Comparison of ENCODE assay signal across 22 mouse cellular contexts in the genomic region with DNA sequence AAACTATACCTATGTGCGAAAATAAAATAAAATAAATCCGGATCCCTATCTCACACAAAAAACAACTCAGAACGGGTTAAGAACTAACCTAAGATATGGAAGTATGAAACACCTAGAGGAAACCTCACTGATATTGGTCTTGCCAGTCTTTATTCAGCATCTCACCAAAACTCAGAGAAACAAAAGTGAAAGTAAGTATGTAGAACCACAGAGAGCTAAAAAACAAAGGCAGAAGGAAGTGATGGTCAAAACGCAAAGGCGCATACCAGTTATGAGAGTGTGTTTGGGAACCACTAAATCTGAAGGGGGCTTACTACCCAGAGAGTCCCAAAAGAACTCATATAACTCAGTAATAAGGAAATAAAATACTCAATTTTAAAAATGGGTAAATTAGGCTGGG.
DNase-seq lines count a peak whose midpoint lies in the region; ATAC-seq lines count a peak whose summit lies in the region.
"Had no signal": no experiment of that assay in that cellular context is flagged by ENCODE, and none has a peak within 500 bp of the region (broad histone marks: within the 10 kb centered on the region; RNA-seq: fewer than 3 reads in every experiment).

No protein-coding gene starts in this region.

- H3K27me3 ChIP-seq in forebrain, embryonic 11.5 days (ENCODE audit: control insufficient read depth, insufficient read depth, low read length) = no peaks in the 10 kb centered on the region
- H3K27me3 ChIP-seq: forebrain, embryonic 12.5 days; hindbrain, embryonic 12.5 days had no signal

- no peak overlapping the region for H3K9ac ChIP-seq in forebrain, embryonic 11.5 days (ENCODE audit: low read length)
- H3K9ac ChIP-seq: forebrain, embryonic 12.5 days; hindbrain, embryonic 12.5 days had no signal

- H3K9me3 ChIP-seq in forebrain, embryonic 11.5 days (ENCODE audit: control insufficient read depth, low read length) = no peaks in the 10 kb centered on the region
- H3K9me3 ChIP-seq: embryonic facial prominence, embryonic 10.5 days; forebrain, embryonic 12.5 days; G1E; hindbrain, embryonic 12.5 days had no signal

- H3K4me2 ChIP-seq in forebrain, embryonic 11.5 days (ENCODE audit: low read depth, low read length, severe bottlenecking) = no peak overlapping the region
- H3K4me2 ChIP-seq: forebrain, embryonic 12.5 days; hindbrain, embryonic 12.5 days had no signal

- H3K36me3 ChIP-seq in forebrain, embryonic 11.5 days (ENCODE audit: control insufficient read depth, insufficient read depth, low read length) = no peaks in the 10 kb centered on the region
- H3K36me3 ChIP-seq: embryonic facial prominence, embryonic 10.5 days; forebrain, embryonic 12.5 days; G1E; hindbrain, embryonic 12.5 days had no signal

- peak; percentile 13 to 34 for DNase-seq in spleen, postnatal 36 days (ENCODE audit: low spot score in 2 of 2)
- DNase-seq in spleen, postnatal 14 days (ENCODE audit: low spot score in 2 of 2) = no peak
- peak; percentile 78 for DNase-seq in induced T-regulatory cell, adult 2 months (ENCODE audit: low read depth)
- no peak for DNase-seq in urinary bladder, adult 2 months (ENCODE audit: low spot score)
- no peak for DNase-seq in forebrain, embryonic 11.5 days (ENCODE audit: low spot score)
- DNase-seq in cerebellum, adult 18-20 months = no peak
- DNase-seq: cerebellum, adult 2 months; gastrocnemius, postnatal 25 days; kidney, postnatal 36 days; left cerebral cortex, postnatal 4 days; liver; lung, postnatal 10 days; right cerebral cortex, adult 18-20 months had no signal

- H3K4me3 ChIP-seq in forebrain, embryonic 11.5 days (ENCODE audit: low read depth, low read length) = no peak overlapping the region
- H3K4me3 ChIP-seq: embryonic facial prominence, embryonic 10.5 days; forebrain, embryonic 12.5 days; hindbrain, embryonic 12.5 days; left cerebral cortex, adult 2 months had no signal

- WGBS in forebrain, embryonic 11.5 days = 95% methylated on average over 5 of the region's 5 CpGs

- no peak overlapping the region for H3K27ac ChIP-seq in forebrain, embryonic 11.5 days (ENCODE audit: low read depth, low read length)
- H3K27ac ChIP-seq: embryonic facial prominence, embryonic 10.5 days; forebrain, embryonic 12.5 days; hindbrain, embryonic 12.5 days; left cerebral cortex, adult 2 months had no signal

- peak; percentile 97 for ATAC-seq in CD4-positive, CD25-positive, alpha-beta regulatory T cell, adult 4 months
- ATAC-seq in neutrophil, adult 5-6 weeks (ENCODE audit: extremely low read depth, insufficient number of reproducible peaks, low FRiP score, poor library complexity, severe bottlenecking) = peak; percentile 66; the same call in 1 of the 2 replicates
- no peak for ATAC-seq in forebrain, embryonic 11.5 days (replicated peaks; ENCODE audit: low FRiP score)
- ATAC-seq: intestine, embryonic 16.5 days; midbrain, embryonic 16.5 days had no signal

- H3K4me1 ChIP-seq in forebrain, embryonic 11.5 days (replicated peaks; ENCODE audit: control insufficient read depth, insufficient read depth, low read length) = no peaks in the 10 kb centered on the region
- H3K4me1 ChIP-seq: embryonic facial prominence, embryonic 10.5 days; forebrain, embryonic 12.5 days; hindbrain, embryonic 12.5 days had no signal

Comparison
In these comparisons a context has a peak if more than half of its experiments do, and no peak if none do; other contexts are left out.
1. DNase-seq: peak in spleen, postnatal 36 days (2 of 2) and induced T-regulatory cell, adult 2 months (single experiment); none in spleen, postnatal 14 days (0 of 2), urinary bladder, adult 2 months (single experiment), forebrain, embryonic 11.5 days (single experiment) and cerebellum, adult 18-20 months (0 of 2).